Mouse (Mus musculus) lung, postnatal 0 days (tissue): ENCODE data around the gene Kng2.

Source experiments
- CTCF ChIP-seq: IDR thresholded peaks from 2 replicates; pipeline ENCODE4 v1.5.1; 2016; ENCODE audit warnings: antibody characterized with exemption, mild to moderate bottlenecking
- EP300 ChIP-seq: IDR thresholded peaks from 2 replicates; pipeline ENCODE4 v1.6.1; 2016; ENCODE audit warnings: antibody characterized with exemption, mild to moderate bottlenecking, control low read depth

DNA sequence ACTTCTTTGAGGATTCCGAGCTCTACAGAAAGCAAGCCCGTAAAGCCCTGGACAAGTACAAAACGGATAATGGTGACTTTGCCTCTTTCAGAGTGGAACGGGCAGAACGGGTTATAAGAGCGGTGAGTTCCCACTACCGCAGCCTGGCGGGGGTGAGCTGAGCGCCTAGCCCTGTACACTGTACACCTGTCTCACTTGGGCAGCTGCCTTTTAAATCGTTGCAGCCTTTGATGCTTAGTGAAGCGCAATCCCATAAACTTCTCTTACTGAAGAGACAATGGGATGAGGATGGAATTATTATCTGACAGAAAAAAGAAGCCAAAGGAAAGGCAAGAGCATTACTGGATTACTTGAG is 73.2 kb downstream of the Kng2 start:
- no peak for TF ChIP-seq CTCF
- no peak for TF ChIP-seq EP300
